Mouse (Mus musculus) spleen, embryonic (tissue): Measurements from ENCODE around the gene Prnd.

Experiments used
- CTCF ChIA-PET: fragments of 350-600 bp; sonication (Branson Sonifier 250); formaldehyde crosslinking; loops from one replicate; lab custom pipeline; 2022; lab: Charles Lee

The Prnd gene

GRCm38 (mm10) chr2:131950598-131951095 lies at the start of gene Prnd:
Gene Prnd (plus strand): TSS chr2:131950861.
- CTCF ChIA-PET: interaction anchor here (0.5 kb wide), 1 partner anchor 126 kb away, joined by 8 read pairs; no protein-coding TSS in a partner anchor

- CTCF ChIA-PET: interaction anchor here (0.7 kb wide), 1 partner anchor 353 kb away, joined by 10 read pairs; no protein-coding TSS in a partner anchor
Observed at GRCm38 (mm10) chr2:131902423-131902822, 48.2 kb upstream of the Prnd start.

- CTCF ChIA-PET: interaction anchor here (0.7 kb wide), 1 partner anchor 353 kb away, joined by 10 read pairs; no protein-coding TSS in a partner anchor
Observed at GRCm38 (mm10) chr2:131902867-131903266, 47.8 kb upstream of the Prnd start.

- CTCF ChIA-PET: no interaction called here
Observed at GRCm38 (mm10) chr2:131905025-131905424, 45.6 kb upstream of the Prnd start.

DNA sequence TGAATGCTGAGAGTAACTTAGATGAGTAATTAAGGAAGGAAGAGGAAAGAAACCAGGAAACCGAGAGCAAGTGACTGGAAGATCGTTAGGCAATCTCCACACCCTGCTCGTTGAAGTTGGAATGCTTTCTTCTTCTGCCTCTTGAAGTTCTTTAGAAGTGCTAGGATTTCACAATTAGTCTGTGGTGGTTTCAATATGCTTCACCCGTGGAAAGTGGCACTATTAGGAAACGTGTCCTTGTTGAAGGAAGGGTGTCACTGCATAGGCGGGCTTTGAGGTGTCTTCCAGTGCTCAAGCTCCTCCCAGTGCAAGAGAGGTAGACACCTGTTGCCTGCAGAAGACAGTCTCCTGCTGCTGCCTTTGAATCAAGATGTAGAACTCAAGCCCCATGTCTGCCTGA lies 44.9 kb upstream of the Prnd start:
- CTCF ChIA-PET: no interaction called here

DNA sequence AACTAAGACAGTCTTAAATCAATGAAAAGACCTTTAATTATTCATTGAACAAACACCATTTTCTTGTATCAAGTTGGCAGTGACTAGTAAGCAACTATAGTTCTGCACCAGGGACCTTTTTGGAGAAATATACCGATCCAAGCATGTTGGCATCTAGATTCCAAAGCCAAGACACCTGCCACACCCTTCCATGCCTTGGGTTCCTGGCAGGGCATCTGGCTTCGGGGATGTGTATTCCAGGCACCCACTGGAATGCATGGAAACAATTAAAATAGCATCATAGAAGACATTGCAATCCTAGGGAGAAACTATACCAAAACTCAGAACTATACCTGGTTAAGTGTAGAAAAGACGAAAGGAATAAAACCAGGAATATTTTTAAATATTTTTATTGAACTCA lies 44.4 kb upstream of the Prnd start:
- CTCF ChIA-PET: no interaction called here

GRCm38 (mm10) chr2:131906846-131907245 lies 43.8 kb upstream of the Prnd start:
- CTCF ChIA-PET: no interaction called here

DNA sequence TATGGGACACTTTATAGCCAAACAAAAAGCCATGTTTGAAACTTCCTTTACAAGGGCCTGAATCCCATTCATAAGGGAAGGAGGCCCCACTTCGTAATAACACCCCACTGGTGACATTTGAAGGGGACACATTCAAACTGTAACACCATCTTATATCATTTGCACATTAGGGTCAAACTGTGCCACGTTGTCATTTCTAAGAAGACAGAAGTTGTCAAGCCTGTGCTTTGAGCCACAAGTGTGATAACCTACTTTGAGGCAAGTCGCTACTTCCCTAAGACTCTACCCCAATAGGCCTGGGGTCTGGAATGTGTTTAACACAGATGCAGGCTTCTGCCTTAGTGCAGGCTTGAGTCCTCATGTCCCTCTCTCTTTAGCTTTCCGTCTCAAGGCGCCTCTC lies 43.4 kb upstream of the Prnd start:
- CTCF ChIA-PET: no interaction called here

DNA sequence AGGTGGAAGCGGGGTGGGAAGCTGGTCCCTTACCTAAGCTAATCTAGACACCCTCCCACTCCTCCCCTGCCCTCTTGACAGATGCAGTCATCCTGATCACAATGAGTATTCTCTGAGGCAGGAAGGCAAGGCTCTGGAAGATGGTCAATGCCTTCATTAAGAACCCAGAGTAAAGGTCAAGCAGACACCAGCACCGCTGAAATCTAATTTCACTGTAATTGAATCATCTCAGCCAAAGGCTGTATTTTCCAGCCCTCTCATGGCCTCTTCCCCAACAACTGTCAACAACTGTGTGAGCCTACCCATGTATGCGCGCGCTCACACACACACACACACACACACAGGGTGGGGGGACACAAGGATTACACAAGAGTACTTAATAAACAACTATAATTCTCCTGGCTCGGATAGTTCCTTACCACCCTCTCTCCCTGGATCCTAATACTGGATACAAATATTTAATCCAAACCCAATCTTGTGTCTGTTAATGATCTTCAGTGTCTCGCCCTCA lies 42.3 kb upstream of the Prnd start:
- CTCF ChIA-PET: no interaction called here

DNA sequence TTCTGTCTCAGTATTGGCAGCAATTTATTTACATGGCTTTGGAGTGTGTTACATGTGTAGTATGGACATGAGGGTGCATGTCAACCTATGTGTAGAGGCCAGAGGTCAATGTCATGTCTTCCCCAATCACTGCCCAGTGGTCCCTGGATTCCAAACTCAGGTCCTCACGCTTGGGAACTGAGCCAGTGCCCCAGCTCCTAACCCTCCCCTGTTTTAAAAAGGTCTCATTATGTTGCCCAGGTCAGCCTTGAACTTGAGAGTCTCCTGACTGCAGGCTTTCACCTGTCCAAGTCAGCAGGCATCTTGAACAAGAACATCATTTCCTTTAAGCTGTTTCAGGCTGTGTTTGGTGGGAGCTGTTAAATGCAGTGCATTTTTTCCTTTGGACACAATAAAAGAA lies 41.8 kb upstream of the Prnd start:
- CTCF ChIA-PET: no interaction called here

DNA sequence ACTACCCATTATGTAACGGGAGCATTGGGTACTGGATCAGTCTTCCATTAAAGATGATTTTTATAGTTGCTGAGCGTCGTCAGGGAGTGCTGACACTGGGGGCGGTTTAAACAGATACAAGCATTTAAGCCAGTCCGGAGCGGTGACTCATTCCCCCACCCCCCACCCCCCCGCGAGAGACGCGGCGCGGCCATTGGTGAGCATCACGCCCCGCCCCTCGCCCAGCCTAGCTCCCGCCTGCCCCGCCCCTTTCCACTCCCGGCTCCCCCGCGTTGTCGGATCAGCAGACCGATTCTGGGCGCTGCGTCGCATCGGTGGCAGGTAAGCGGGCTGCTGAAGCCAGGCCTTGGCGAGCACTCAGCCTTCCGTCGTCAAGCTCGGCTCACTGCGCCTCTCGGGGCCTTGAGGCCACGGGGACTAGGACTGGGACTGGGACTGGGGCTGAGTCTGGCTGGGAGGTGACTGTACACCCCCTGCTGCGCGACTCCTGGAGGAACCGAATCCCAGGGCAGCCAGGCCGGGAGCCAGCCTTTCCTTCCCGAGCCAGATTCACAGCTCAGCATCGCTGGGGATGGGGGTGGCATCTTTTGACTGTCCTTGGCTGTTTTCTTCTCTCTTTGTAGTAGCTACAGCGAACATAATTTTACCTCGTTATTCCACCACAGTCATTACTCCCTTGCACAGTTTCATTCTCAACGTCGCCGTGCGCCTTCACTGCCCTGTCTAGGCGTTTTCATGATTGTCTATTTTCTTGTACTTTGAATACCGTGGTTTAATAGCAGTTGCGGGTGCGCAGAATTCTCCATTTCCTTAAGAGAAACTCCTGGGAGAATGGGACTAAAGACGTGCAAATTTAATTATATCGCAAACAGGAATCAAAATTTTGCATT lies 40.7 kb upstream of the Prnd start, which contains the start of the genes Prnp and Prn:
TSS of gene Prnp (plus strand) at position 246 of the 890 bp plus-strand sequence.
TSS of gene Prn (plus strand) at position 275 of the 890 bp plus-strand sequence.
- CTCF ChIA-PET: no interaction called here

- CTCF ChIA-PET: no interaction called here
Observed at GRCm38 (mm10) chr2:131910847-131911246, 39.8 kb upstream of the Prnd start.

GRCm38 (mm10) chr2:131911341-131911740 lies 39.3 kb upstream of the Prnd start:
- CTCF ChIA-PET: no interaction called here

GRCm38 (mm10) chr2:131912526-131913258 lies 38.0 kb upstream of the Prnd start:
- CTCF ChIA-PET: no interaction called here

- CTCF ChIA-PET: no interaction called here
Observed at GRCm38 (mm10) chr2:131932275-131932902, 18.3 kb upstream of the Prnd start.

DNA sequence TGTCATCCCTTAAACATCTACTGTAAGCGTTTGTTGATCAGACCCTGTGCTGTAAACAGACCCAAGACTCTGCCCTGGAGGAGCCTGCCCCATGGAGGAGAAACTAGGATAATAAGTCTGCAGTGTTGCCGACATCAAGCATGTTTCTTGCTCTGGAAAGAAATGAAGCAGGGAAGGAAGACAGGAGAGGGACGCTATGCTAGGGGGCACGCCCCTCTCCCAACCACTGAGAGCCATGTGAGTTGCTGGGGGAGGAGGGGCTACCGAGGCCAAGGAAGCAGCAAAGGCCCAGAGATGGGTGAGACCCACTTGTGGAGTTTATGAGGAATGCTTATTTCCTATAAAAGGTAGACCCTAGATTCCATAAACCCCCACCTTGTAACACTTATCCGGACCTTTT lies 17.6 kb upstream of the Prnd start:
- CTCF ChIA-PET: no interaction called here

DNA sequence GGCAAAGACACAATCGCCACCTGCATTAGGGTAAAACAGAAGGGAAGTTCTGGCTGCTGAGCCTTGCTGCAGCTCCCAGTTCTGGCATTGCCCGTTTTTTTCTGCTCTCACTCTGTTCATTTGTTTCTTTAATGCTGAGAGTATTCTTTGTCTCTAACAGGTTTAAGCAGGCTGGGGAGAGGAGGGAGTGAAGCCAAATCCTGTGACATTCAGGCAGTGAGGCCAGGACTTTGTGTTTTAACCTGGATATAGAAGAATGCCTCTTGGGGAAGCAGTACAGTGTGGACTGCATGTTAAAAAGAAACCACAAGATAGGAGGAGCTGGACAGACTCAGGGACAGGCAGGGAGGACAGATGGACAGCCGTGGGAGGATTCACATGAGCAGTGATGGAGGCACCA lies 17.1 kb upstream of the Prnd start:
- CTCF ChIA-PET: no interaction called here

GRCm38 (mm10) chr2:131934243-131934642 lies 16.4 kb upstream of the Prnd start:
- CTCF ChIA-PET: no interaction called here

GRCm38 (mm10) chr2:131935390-131936105 lies 15.1 kb upstream of the Prnd start:
- CTCF ChIA-PET: interaction anchor here (0.8 kb wide), 1 partner anchor 114 kb away, joined by 4 read pairs; no protein-coding TSS in a partner anchor

- CTCF ChIA-PET: no interaction called here
Observed at GRCm38 (mm10) chr2:131936410-131936809, 14.3 kb upstream of the Prnd start.
